20 mouse cellular contexts compared by ENCODE assay signal in genomic region chr1:176943126-176943525, GRCm38 (mm10).
"Had no signal": no experiment of that assay in that cellular context is flagged by ENCODE, and none has a peak within 500 bp of the region (broad histone marks: within the 10 kb centered on the region; RNA-seq: fewer than 3 reads in every experiment).

No protein-coding gene starts in this region.

- H3K9ac ChIP-seq: kidney, embryonic 15.5 days; limb, embryonic 13.5 days; liver, embryonic 14.5 days; liver, postnatal 0 days; lung, embryonic 14.5 days; midbrain, embryonic 12.5 days; midbrain, embryonic 15.5 days; neural tube, embryonic 12.5 days; neural tube, embryonic 15.5 days; stomach, embryonic 15.5 days had no signal

- H3K4me1 ChIP-seq: kidney, embryonic 15.5 days; limb, embryonic 10.5 days; limb, embryonic 13.5 days; stomach, embryonic 15.5 days had no signal

- H3K36me3 ChIP-seq: kidney, embryonic 15.5 days; limb, embryonic 10.5 days; limb, embryonic 13.5 days; midbrain, embryonic 12.5 days; midbrain, embryonic 15.5 days; neural tube, embryonic 12.5 days; neural tube, embryonic 15.5 days; stomach, embryonic 15.5 days had no signal

- H3K27me3 ChIP-seq: kidney, embryonic 15.5 days; limb, embryonic 13.5 days; midbrain, embryonic 12.5 days; midbrain, embryonic 15.5 days; neural tube, embryonic 12.5 days; neural tube, embryonic 15.5 days; stomach, embryonic 15.5 days had no signal

- H3K4me2 ChIP-seq: kidney, embryonic 15.5 days; limb, embryonic 13.5 days; lung, embryonic 14.5 days; midbrain, embryonic 12.5 days; midbrain, embryonic 15.5 days; neural tube, embryonic 12.5 days; neural tube, embryonic 15.5 days; stomach, embryonic 15.5 days had no signal

- H3K27ac ChIP-seq: kidney, embryonic 15.5 days; limb, embryonic 10.5 days; limb, embryonic 13.5 days; liver, embryonic 14.5 days; macrophage; midbrain, embryonic 12.5 days; midbrain, embryonic 15.5 days; neural tube, embryonic 12.5 days; neural tube, embryonic 15.5 days; stomach, embryonic 15.5 days had no signal

- H3K9me3 ChIP-seq: kidney, embryonic 15.5 days; limb, embryonic 10.5 days; limb, embryonic 13.5 days; midbrain, embryonic 12.5 days; midbrain, embryonic 15.5 days; neural tube, embryonic 12.5 days; neural tube, embryonic 15.5 days; stomach, embryonic 15.5 days had no signal

- H3K4me3 ChIP-seq: kidney, embryonic 15.5 days; limb, embryonic 10.5 days; limb, embryonic 13.5 days; midbrain, embryonic 12.5 days; midbrain, embryonic 15.5 days; neural tube, embryonic 12.5 days; neural tube, embryonic 15.5 days; stomach, embryonic 15.5 days had no signal

- ATAC-seq: liver, postnatal 0 days; lung, postnatal 0 days; midbrain, embryonic 15.5 days had no signal

- DNase-seq: kidney, postnatal 10 days; kidney, postnatal 36 days; liver; liver, postnatal 0 days; lung, embryonic 14.5 days; retina, postnatal 1 day; right cerebral cortex, postnatal 25 days; spleen, adult 18-20 months; thymus, postnatal 25 days had no signal
